Mouse (Mus musculus): ENCODE measurements at regions not wholly inside any gene's neighbourhood (a gene's known extent, or its start where the extent isn't known, plus 50 kb on each side); places are given as distances from the start of the nearest gene placed in this dataset.
"Not testable (repeated sequence)": the region's sequence is repeated elsewhere in the genome, so short reads cannot be mapped to it uniquely, and the experiment has no call there.

DNA sequence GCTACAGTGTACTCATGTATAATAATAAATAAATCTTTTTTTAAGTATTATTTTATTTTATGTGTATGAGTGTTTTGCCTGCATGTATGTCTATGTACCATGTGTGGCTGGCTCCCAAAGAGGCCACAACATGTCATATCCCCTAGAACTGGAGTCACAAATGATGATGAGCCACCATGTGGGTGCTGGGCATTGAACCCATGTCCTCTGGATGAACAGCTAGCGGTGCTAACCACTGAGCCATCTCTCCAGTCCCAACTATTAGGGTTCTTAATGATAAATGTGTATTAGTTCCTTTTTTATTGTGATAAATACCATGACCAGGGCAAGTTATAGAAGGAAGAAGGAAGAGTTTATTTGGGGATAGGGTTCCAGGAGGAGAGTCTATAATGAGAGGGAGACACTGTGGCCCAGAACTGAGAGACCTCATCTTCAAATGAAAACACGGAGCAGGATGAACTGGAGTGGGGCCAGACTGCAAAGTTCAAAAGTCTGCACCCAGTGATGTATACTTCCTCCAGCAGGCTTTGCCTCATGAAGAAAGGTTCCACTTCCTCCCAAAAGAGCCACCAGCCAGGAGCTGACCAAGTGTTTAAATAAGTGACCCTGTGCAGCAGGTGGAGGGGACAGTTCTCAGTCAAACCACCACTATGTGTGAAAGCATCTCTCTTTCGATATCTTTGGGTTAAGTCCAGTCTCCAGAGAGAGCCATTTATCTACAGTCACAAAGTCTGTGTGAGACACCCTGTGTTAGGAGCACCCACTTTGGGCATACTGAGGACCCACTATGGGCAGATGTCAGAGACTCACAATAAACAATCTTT, 69.8 kb upstream of the Cpsf6 start:
- no peak for DNase-seq (ENCODE audit: low spot score in 2 of 2)

- DNase-seq (ENCODE audit: low spot score in 2 of 2) = not testable (repeated sequence)
Observed at GRCm38 (mm10) chr10:117448783-117449182, 69.0 kb upstream of the Cpsf6 start.

DNA sequence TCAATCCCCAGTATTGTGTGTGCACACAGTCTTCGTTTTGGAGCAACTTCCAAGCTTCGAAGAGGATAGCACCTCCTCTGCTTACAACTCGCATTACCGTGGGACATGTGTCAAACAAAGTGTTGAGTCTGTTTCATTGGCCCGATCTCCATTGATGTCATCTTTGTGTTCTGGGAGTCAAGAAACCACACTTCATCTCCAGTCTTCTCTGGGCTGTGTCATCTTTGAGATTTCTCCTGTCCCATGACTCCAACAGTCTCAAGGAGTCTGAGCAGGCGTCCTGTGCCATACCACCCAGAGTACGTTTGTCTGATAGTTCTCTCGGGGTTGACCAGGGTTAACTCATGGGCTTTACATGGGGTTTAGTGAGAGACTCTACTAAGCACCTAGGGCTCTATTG, 67.8 kb upstream of the Cpsf6 start:
- DNase-seq (ENCODE audit: low spot score in 2 of 2) = no peak

- DNase-seq (ENCODE audit: low spot score in 2 of 2) = no peak
Observed at GRCm38 (mm10) chr10:117447206-117447605, 67.4 kb upstream of the Cpsf6 start.

GRCm38 (mm10) chr10:117446776-117447175, 67.0 kb upstream of the Cpsf6 start:
- DNase-seq (ENCODE audit: low spot score in 2 of 2) = no peak

- no peak for DNase-seq (ENCODE audit: low spot score in 2 of 2)
Observed at GRCm38 (mm10) chr10:117445801-117446490, 66.1 kb upstream of the Cpsf6 start.

DNA sequence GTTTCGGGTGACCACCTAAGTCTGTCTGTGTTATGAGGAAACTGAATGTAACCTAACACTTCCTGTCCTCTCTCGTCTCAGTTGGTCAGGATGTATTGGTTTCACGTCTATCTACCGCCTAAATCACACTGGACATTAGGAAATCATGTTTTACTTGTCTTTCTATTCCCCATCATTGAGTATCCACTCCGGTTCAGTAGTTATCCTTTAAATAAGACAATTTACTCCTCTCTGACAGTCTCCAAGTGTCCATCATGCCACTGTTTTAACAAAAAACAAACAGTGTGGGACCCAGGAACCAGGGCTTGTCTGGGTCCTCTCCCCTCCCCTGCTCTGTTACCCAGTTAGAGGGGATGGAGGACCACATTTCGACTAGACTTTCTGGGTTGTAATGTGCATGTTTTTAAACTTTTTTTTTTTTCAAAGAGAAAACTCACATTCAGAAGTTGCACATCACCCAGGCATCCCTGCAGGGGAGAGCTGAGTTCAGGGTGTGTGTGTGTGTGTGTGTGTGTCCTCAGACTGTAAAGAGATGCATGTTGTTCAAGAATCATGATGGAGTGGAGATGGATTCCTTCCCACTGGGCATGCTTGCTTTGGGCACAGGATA, 65.5 kb upstream of the Cpsf6 start:
- no peak for DNase-seq (ENCODE audit: low spot score in 2 of 2)

- DNase-seq (ENCODE audit: low spot score in 2 of 2) = no peak
Observed at GRCm38 (mm10) chr10:117444761-117445160, 64.9 kb upstream of the Cpsf6 start.

DNA sequence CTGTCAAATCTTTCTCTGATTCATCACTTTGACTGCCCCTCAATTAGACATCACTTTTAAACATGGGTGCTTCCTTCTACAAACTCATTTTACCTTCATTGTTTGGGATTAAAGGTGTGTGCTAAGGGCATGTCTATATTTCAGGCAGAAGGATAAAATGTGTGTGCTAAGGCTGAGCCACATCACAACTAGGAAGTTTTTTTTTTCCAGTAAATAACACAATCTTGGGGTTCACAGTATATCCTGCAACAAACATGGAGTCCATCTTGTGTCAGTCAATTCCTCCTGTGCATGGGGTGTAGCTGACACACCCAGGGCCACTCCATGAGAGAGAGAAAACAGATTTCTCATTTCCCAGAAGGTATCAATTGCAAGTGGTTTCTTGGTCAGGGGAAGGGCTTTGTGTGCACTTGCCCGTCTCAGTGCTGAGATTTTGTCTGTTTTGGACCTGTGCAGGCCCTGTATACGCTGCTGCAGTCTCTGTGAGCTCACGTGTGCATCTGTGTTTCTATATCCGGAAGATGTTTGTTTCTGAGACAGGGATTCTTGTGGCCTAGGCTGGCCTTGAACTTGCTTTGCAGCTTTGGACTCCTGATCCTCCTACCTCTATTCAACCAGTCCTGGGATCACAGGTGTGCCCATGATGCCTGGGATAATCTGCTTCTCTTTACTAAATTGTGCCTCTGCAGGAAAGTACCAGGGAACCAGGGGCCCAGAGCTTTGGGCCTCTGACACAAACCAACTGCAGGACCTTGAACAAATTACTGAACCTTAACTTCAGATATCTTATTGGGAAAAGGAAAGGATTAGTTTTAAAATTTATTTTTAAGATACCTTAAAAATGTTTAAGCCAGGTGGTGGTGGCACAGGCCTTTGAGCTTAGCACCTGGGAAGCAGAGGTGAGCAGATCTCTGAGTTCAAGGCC, 63.9 kb upstream of the Cpsf6 start:
- DNase-seq (ENCODE audit: low spot score in 2 of 2) = no peak

DNA sequence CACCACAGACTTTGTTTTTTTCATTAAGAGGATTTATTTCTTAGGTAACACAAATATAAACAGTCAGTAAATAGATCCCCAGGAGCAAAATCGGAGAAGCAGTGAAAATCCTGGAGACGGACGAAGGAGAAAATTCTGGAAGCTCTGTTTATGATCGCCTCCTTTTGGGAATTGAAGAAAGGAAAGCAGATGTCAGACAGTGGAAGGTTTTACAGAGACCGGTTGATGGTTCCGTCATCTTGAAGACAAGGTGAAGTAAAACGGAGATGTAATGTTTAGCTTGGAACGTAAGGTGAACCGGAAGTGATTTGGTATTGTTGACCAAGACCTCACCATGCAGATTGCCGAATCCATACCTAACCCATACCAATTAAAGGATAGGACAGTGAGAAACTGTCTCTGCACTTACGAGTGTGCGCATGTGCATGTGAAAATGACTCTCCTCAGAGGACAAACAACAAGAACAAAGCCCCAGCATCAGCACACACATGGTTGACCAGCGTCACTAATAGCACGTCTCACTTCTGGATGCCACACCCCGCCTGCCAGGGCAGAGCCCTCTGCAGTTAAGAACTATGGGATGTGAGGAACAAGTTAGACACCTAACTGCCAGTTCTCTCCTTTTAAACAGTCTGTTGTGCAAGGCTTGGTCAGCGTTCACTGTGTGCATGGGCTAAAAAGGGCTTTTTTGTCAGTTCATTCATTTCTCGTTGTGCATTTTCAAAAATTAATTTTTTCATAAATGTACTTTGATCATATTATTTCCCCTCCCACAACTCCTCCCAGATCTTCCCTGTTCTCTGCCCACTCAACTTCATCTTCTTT, 62.4 kb upstream of the Cpsf6 start:
- no peak for DNase-seq (ENCODE audit: low spot score in 2 of 2)

DNA sequence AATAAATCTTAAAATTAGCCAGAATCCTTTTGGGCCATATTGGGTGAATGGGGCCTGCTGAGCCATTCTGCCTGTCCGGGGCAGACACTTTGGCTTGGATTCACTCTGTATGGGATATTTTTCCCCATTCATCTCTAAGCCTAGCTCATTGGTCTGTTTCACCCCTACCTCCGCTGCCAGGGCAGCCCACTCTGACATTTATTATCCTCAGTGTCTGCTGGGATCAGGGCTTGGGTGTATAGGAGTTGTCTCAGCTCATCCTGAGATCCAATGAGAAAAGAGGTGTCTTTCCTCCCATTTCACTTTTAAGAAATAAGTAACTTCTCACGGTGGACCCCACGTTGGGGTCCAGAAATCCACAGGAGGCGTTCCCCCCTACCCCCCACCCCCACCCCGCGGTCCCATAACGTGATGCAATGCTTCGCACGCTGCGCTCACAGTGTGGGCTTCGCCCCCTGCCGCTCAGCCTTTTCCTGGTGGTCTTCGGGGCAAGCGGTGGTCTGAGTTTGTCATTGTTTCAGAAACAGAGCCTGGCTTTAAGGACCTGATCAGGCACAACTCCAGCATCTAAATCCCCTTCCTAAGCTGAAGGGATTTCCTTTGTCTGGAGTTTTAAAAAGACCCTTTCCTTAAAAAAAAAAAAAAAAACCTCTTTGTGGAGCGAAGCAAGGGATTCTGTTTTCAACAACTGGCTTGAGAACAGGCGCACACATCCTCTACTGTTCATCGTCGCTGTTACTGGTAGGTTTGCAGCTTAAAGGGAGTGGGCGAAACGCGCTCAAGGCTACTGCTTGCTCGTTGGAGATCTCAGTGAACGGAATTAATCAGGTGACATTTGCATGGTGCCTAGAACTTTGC, 61.5 kb upstream of the Cpsf6 start:
- no peak for DNase-seq (ENCODE audit: low spot score in 2 of 2)

- no peak for DNase-seq (ENCODE audit: low spot score in 2 of 2)
Observed at GRCm38 (mm10) chr10:117440225-117440976, 60.6 kb upstream of the Cpsf6 start.

DNA sequence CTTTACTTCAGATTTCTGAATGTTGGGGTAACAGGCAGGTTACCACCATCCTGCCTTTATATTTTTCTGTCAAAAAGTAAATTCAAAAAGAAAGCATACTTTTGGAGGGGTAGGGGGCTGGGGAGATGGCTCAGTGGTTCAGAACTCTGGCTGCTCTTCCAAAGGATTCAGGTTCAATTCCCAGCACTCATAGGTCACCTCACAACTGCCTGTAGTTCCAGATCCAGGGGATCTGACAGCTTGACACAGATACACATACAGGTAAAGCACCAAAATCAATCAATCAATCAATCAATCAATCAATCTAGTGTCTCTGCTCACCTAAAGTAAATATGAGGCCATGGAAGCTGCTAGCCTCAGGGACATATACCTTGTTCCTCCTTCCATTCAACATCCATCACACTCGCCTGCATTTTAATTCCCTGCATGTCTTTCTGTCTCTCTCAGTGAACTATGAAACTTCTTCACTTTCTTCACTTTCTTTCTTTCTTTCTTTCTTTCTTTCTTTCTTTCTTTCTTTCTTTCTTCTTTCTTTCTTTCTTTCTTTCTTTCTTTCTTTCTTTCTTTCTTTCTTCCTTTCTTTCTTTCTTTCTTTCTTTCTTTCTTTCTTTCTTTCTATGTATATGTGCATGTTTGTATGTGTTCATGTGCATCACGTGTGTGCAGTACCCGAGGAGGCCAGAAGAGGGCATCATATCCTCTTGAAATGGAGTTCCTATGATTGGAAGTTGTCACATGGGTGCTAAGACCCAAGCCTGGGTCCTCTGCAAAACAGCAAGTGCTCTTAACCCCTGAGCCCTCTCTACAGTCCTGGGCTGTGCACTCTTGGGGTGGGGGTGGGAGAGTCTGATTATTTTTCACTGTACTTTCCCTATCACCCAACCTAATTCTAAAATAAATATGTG, 59.6 kb upstream of the Cpsf6 start:
- DNase-seq (ENCODE audit: low spot score in 2 of 2) = no peak

GRCm38 (mm10) chr10:117438614-117439193, 58.9 kb upstream of the Cpsf6 start:
- no peak for DNase-seq (ENCODE audit: low spot score in 2 of 2)

DNA sequence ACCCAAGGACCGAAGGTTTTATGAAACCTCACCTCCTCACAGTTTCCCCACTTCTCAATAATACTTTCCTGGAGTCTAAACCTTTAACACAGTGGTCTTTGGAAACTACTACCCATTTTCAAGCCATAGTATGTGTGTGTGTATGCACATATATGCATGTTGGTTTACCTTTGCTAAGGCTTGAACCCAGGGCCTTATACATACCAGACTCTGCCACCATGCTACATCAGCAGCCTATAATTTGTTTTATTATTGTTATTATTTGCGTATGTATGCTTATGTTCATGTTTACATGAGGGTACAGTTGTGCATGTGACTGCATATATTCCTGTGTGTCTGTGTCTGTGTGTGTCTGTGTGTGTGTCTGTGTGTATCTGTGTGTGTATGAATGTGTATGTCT, 58.2 kb upstream of the Cpsf6 start:
- DNase-seq (ENCODE audit: low spot score in 2 of 2) = no peak

- peak; percentile 5 to 29 for DNase-seq (ENCODE audit: low spot score in 2 of 2)
Observed at GRCm38 (mm10) chr10:117436875-117437715, 57.3 kb upstream of the Cpsf6 start.

Measured in gastrocnemius, adult 8-10 months (tissue).